Mouse (Mus musculus) megakaryocyte, embryonic 14.5 days (primary cell): Measurements from ENCODE around the gene Dnttip1.

Experiments used
- FLI1 ChIP-seq: IDR thresholded peaks from 2 replicates; pipeline ENCODE4 v1.6.1; 2012; ENCODE audit warnings: low read length, inconsistent platforms, mixed read lengths
- GATA1 ChIP-seq: IDR thresholded peaks from 3 replicates; pipeline ENCODE4 v1.6.1; 2012; ENCODE audit warnings: mixed read lengths, low read length, inconsistent platforms, borderline replicate concordance

DNA sequence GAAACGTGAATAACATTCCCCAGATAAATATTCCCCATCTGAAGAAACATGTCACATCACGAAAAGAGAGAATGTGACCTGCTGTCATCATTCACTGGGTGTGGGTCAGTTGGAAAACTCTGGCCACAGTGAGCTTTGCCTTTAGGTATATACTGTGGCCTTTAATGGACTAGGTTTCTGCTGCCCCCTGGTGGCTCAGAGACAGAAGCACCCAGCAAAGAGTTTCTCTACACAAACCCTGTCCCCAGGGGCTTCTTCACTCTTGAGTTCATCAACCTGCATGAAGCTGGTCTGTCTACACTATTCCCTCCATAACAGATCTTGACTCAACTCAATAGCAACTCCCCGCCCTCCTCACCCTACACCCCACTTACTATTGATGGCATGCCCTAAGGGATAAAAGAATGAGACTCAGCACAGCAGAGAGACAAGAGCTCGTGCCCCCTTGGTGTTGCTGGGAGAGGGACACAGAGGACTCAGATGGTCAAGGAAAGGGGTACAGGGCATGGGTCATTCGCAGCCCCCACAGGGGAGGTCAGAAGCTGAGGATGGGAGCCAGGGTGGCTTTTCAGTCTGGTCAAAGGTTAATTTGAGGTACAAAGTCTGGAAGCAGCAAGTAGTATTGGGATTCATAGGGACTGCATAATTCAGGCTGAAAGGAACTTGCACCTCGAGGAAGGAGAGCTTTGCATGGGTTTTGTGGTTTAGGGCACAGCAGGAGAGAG, 19.7 kb upstream of the Dnttip1 start:
- TF ChIP-seq GATA1 (no peak), FLI1 (no peak)
